Mouse (Mus musculus) liver, embryonic 14.5 days (tissue): ENCODE results near the gene Psd.

Experiments used
- CTCF ChIP-seq: IDR thresholded peaks from 2 replicates; pipeline ENCODE4 v1.5.1; 2016; ENCODE audit warnings: antibody characterized with exemption, low read depth, control low read depth
- EP300 ChIP-seq: IDR thresholded peaks from 2 replicates; pipeline ENCODE4 v1.6.1; 2016; ENCODE audit warnings: antibody characterized with exemption, low read depth

DNA sequence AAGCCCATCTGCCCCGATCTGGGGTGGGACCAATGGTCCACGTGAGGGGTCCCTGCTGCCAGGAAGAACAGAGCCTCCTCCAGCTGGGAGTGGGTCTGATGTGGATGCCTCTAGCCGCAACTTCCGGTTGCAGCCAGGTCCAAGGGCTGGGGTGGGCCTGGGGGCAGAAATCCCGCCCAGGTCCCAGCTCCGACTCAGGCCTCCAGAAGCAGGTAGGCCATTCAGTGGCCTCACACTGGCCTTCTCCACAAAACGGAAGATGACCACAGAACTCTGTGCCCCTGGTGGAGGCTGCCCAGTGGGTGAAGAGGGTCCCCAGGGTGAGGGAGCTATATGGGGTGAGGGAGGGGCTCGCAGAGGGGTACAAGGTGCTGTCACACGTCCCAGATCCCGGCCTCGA is 2.6 kb downstream of the Psd start:
- TF ChIP-seq CTCF (no peak), EP300 (no peak)
